ENCODE assay signal across 15 mouse cellular contexts in genomic region chr13:64439471-64439870, GRCm38 (mm10). TPM values are rescaled to one million over a fixed set of nuclear protein-coding genes. Genes with fewer than 3 reads are reported as not detected.
DNase-seq lines count a peak whose midpoint lies in the region; ATAC-seq and TF ChIP-seq lines count a peak whose summit lies in the region.
"Had no signal": no experiment of that assay in that cellular context is flagged by ENCODE, and none has a peak within 500 bp of the region (broad histone marks: within the 10 kb centered on the region; RNA-seq: fewer than 3 reads in every experiment).

No protein-coding gene starts in this region.

- peak; percentile 8; the same call in 1 of the 2 replicates for ATAC-seq in hindbrain, embryonic 11.5 days (ENCODE audit: low FRiP score)
- ATAC-seq in hindbrain, embryonic 12.5 days (ENCODE audit: low FRiP score), result no peak; the same call in 1 of the 2 replicates
- peak; percentile 14; the same call in 1 of the 2 replicates for ATAC-seq in midbrain, embryonic 12.5 days (ENCODE audit: low FRiP score, low read depth)
- ATAC-seq in stomach, postnatal 0 days (ENCODE audit: low FRiP score, low TSS enrichment), result peak; percentile 49; the same call in 1 of the 2 replicates

- H3K9me3 ChIP-seq in hindbrain, embryonic 11.5 days (ENCODE audit: control insufficient read depth, low read length), result no peaks in the 10 kb centered on the region
- H3K9me3 ChIP-seq in hindbrain, embryonic 12.5 days (replicated peaks), result no peaks in the 10 kb centered on the region
- no peaks in the 10 kb centered on the region for H3K9me3 ChIP-seq in midbrain, embryonic 12.5 days
- no peaks in the 10 kb centered on the region for H3K9me3 ChIP-seq in midbrain, embryonic 10.5 days (replicated peaks)
- H3K9me3 ChIP-seq in stomach, postnatal 0 days (ENCODE audit: control insufficient read depth, low read length), result no peaks in the 10 kb centered on the region
- H3K9me3 ChIP-seq: embryonic facial prominence, embryonic 12.5 days; heart, embryonic 15.5 days; limb, embryonic 12.5 days; liver, embryonic 15.5 days had no signal

- no peak for TF ChIP-seq CTCF in stomach, postnatal 0 days (IDR thresholded peaks at IDR 0.05; ENCODE audit: low read depth)

- H3K4me2 ChIP-seq in hindbrain, embryonic 11.5 days (replicated peaks; ENCODE audit: low read depth, low read length), result no peak overlapping the region
- no peak overlapping the region for H3K4me2 ChIP-seq in hindbrain, embryonic 12.5 days (replicated peaks)
- no peak overlapping the region for H3K4me2 ChIP-seq in midbrain, embryonic 12.5 days (replicated peaks)
- H3K4me2 ChIP-seq in stomach, postnatal 0 days (replicated peaks; ENCODE audit: low read depth), result no peak overlapping the region
- H3K4me2 ChIP-seq: embryonic facial prominence, embryonic 12.5 days; heart, embryonic 15.5 days; limb, embryonic 12.5 days; liver, embryonic 15.5 days had no signal

- H3K4me3 ChIP-seq in hindbrain, embryonic 11.5 days (ENCODE audit: low read depth, low read length), result no peak overlapping the region
- H3K4me3 ChIP-seq in hindbrain, embryonic 12.5 days, result no peak overlapping the region
- H3K4me3 ChIP-seq in midbrain, embryonic 12.5 days, result no peak overlapping the region
- no peak overlapping the region for H3K4me3 ChIP-seq in midbrain, embryonic 10.5 days
- no peak overlapping the region for H3K4me3 ChIP-seq in stomach, postnatal 0 days (ENCODE audit: low read depth, low read length)
- H3K4me3 ChIP-seq: embryonic facial prominence, embryonic 12.5 days; heart, adult 2 months; heart, embryonic 15.5 days; limb, embryonic 12.5 days; liver, embryonic 15.5 days had no signal

- TF ChIP-seq EP300 in stomach, postnatal 0 days (optimal IDR thresholded peaks at IDR 0.05), result no peak

- H3K27me3 ChIP-seq in hindbrain, embryonic 11.5 days (ENCODE audit: control insufficient read depth, insufficient read depth, low read length), result no peaks in the 10 kb centered on the region
- H3K27me3 ChIP-seq in hindbrain, embryonic 12.5 days, result no peaks in the 10 kb centered on the region
- H3K27me3 ChIP-seq in midbrain, embryonic 12.5 days, result no peaks in the 10 kb centered on the region
- no peaks in the 10 kb centered on the region for H3K27me3 ChIP-seq in midbrain, embryonic 10.5 days (ENCODE audit: low read depth, poor library complexity, severe bottlenecking)
- no peaks in the 10 kb centered on the region for H3K27me3 ChIP-seq in stomach, postnatal 0 days (ENCODE audit: control insufficient read depth, insufficient read depth, low read length)
- H3K27me3 ChIP-seq: embryonic facial prominence, embryonic 12.5 days; heart, embryonic 15.5 days; limb, embryonic 12.5 days; liver, embryonic 15.5 days had no signal

- H3K27ac ChIP-seq in hindbrain, embryonic 11.5 days (ENCODE audit: low read depth, low read length), result no peak overlapping the region
- H3K27ac ChIP-seq in hindbrain, embryonic 12.5 days, result no peak overlapping the region
- no peak overlapping the region for H3K27ac ChIP-seq in midbrain, embryonic 12.5 days (replicated peaks)
- H3K27ac ChIP-seq in midbrain, embryonic 10.5 days (replicated peaks), result no peak overlapping the region
- no peak overlapping the region for H3K27ac ChIP-seq in stomach, postnatal 0 days (replicated peaks)
- H3K27ac ChIP-seq: embryonic facial prominence, embryonic 12.5 days; heart, adult 2 months; heart, embryonic 15.5 days; limb, embryonic 12.5 days; liver, embryonic 15.5 days had no signal

- DNase-seq in hindbrain, embryonic 11.5 days (ENCODE audit: low spot score), result no peak
- no peak for DNase-seq in midbrain, embryonic 10.5 days (ENCODE audit: low spot score)
- DNase-seq in Muller cell, postnatal 12 days (ENCODE audit: inconsistent ontology term), result peak; percentile 64
- no peak for DNase-seq in stomach, postnatal 0 days (ENCODE audit: low spot score)
- no peak for DNase-seq in layer of hippocampus, adult 9-11 months

- WGBS in hindbrain, embryonic 11.5 days, result 85% methylated on average over 5 of the region's 5 CpGs
- WGBS in hindbrain, embryonic 12.5 days, result 78% methylated on average over 5 of the region's 5 CpGs
- WGBS in midbrain, embryonic 12.5 days, result 87% methylated on average over 5 of the region's 5 CpGs
- 83% methylated on average over 5 of the region's 5 CpGs for WGBS in midbrain, embryonic 10.5 days
- 34% methylated on average over 5 of the region's 5 CpGs for WGBS in stomach, postnatal 0 days

- no peaks in the 10 kb centered on the region for H3K36me3 ChIP-seq in hindbrain, embryonic 11.5 days (ENCODE audit: control insufficient read depth, insufficient read depth, low read length)
- H3K36me3 ChIP-seq in hindbrain, embryonic 12.5 days, result no peaks in the 10 kb centered on the region
- H3K36me3 ChIP-seq in midbrain, embryonic 12.5 days, result 0 out of 2 replicates have a peak, but pooled peaks cover 7% of the 10 kb centered on the region
- H3K36me3 ChIP-seq in midbrain, embryonic 10.5 days, result no peaks in the 10 kb centered on the region; the same call in 1 of the 2 replicates
- no peaks in the 10 kb centered on the region for H3K36me3 ChIP-seq in stomach, postnatal 0 days (ENCODE audit: control insufficient read depth, insufficient read depth, low read length)
- H3K36me3 ChIP-seq: heart, embryonic 15.5 days; liver, embryonic 15.5 days had no signal

- no peak overlapping the region for H3K9ac ChIP-seq in hindbrain, embryonic 11.5 days (ENCODE audit: low read depth, low read length)
- no peak overlapping the region for H3K9ac ChIP-seq in hindbrain, embryonic 12.5 days
- no peak overlapping the region for H3K9ac ChIP-seq in midbrain, embryonic 12.5 days (replicated peaks)
- H3K9ac ChIP-seq in stomach, postnatal 0 days (ENCODE audit: low read length), result peak overlapping the region; percentile 18; the same call in 1 of the 2 replicates
- H3K9ac ChIP-seq: embryonic facial prominence, embryonic 12.5 days; heart, embryonic 15.5 days; limb, embryonic 12.5 days; liver, embryonic 15.5 days had no signal

- H3K4me1 ChIP-seq in hindbrain, embryonic 11.5 days (replicated peaks; ENCODE audit: control insufficient read depth, insufficient read depth, low read length), result no peaks in the 10 kb centered on the region; the same call in 1 of the 2 replicates
- no peaks in the 10 kb centered on the region for H3K4me1 ChIP-seq in hindbrain, embryonic 12.5 days
- no peaks in the 10 kb centered on the region for H3K4me1 ChIP-seq in midbrain, embryonic 12.5 days
- no peaks in the 10 kb centered on the region for H3K4me1 ChIP-seq in midbrain, embryonic 10.5 days
- no peaks in the 10 kb centered on the region for H3K4me1 ChIP-seq in stomach, postnatal 0 days (replicated peaks; ENCODE audit: control insufficient read depth, insufficient read depth)
- H3K4me1 ChIP-seq: embryonic facial prominence, embryonic 12.5 days; limb, embryonic 12.5 days had no signal

RNA-seq across cellular contexts. Expression of gene Cdk20, which starts 7.4 kb away (rescaled TPM):
- 7.3 and 7.4 TPM in 2 replicates for polyA plus RNA-seq in hindbrain, embryonic 11.5 days (2014; fragmentation: Nextera tagmentation; extraction: Ambion mirVana)
- 10.7 and 12.7 TPM in 2 replicates for polyA plus RNA-seq in hindbrain, embryonic 12.5 days (2016; fragmentation: Nextera tagmentation; extraction: Ambion mirVana)
- 12.6 and 12.8 TPM in 2 replicates for polyA plus RNA-seq in midbrain, embryonic 12.5 days (2016; fragmentation: Nextera tagmentation; extraction: Ambion mirVana)
- polyA plus RNA-seq in midbrain, embryonic 10.5 days (2016; fragmentation: Nextera tagmentation; extraction: Ambion mirVana), result 9.7 and 10.9 TPM in 2 replicates
- 4.5 and 5.3 TPM in 2 replicates for polyA plus RNA-seq in stomach, postnatal 0 days (2015; fragmentation: Nextera tagmentation; extraction: Ambion mirVana)

RNA-seq across cellular contexts. Expression of gene Fam240b, which starts 58.1 kb away (rescaled TPM):
- polyA plus RNA-seq in hindbrain, embryonic 11.5 days (2014; fragmentation: Nextera tagmentation; extraction: Ambion mirVana), result not detected in 2 replicates
- not detected in 2 replicates for polyA plus RNA-seq in hindbrain, embryonic 12.5 days (2016; fragmentation: Nextera tagmentation; extraction: Ambion mirVana)
- polyA plus RNA-seq in midbrain, embryonic 12.5 days (2016; fragmentation: Nextera tagmentation; extraction: Ambion mirVana), result not detected in 2 replicates
- polyA plus RNA-seq in midbrain, embryonic 10.5 days (2016; fragmentation: Nextera tagmentation; extraction: Ambion mirVana), result not detected in 2 replicates
- not detected in 2 replicates for polyA plus RNA-seq in stomach, postnatal 0 days (2015; fragmentation: Nextera tagmentation; extraction: Ambion mirVana)
- polyA plus RNA-seq: brain, embryonic 14.5 days; embryonic facial prominence, embryonic 12.5 days; frontal cortex, adult 2 months; heart, adult 2 months; heart, embryonic 15.5 days; kidney, embryonic 14.5 days; limb, embryonic 12.5 days; liver, embryonic 15.5 days had no signal
